Mouse (Mus musculus) C2C12 (cell line): ENCODE results near the gene Tfap2a. TPM values are rescaled to one million over a fixed set of nuclear protein-coding genes. Genes with fewer than 3 reads are reported as not detected.

Experiments
- H3K27me3 ChIP-seq: one replicate; pipeline ENCODE4 v1.6.1; 2011; ENCODE audit not compliant: control insufficient read depth, insufficient read depth, insufficient read length
- H3K36me3 ChIP-seq: one replicate; pipeline ENCODE4 v1.6.1; 2011; ENCODE audit not compliant: control insufficient read depth, insufficient read depth
- H3K4me3 ChIP-seq: one replicate; pipeline ENCODE4 v1.5.1; 2011; ENCODE audit warnings: mild to moderate bottlenecking, control low read depth; ENCODE audit not compliant: poor library complexity, insufficient read depth, severe bottlenecking
- H3K79me2 ChIP-seq: one replicate; pipeline ENCODE4 v1.6.1; 2011; ENCODE audit not compliant: control insufficient read depth, insufficient read depth
- H3K79me3 ChIP-seq: one replicate; pipeline ENCODE4 v1.6.1; 2011; ENCODE audit warnings: low read depth, control low read depth
- H3ac ChIP-seq: one replicate; pipeline ENCODE3; 2011; ENCODE audit warnings: low read depth; ENCODE audit not compliant: control insufficient read depth, insufficient read length
- CEBPB ChIP-seq: IDR thresholded peaks from one replicate; pipeline ENCODE4 v1.6.1; 2011; ENCODE audit warnings: low read depth, mild to moderate bottlenecking, control low read depth, moderate library complexity
- CTCF ChIP-seq: IDR thresholded peaks from one replicate; pipeline ENCODE4 v1.5.1; 2011; ENCODE audit not compliant: control insufficient read depth, insufficient read depth, insufficient read length
- FOSL1 ChIP-seq: IDR thresholded peaks from one replicate; pipeline ENCODE4 v1.8.0; 2011; ENCODE audit warnings: mild to moderate bottlenecking, low read length; ENCODE audit not compliant: poor library complexity, insufficient read depth, severe bottlenecking
- MAX ChIP-seq: IDR thresholded peaks from one replicate; pipeline ENCODE4 v1.6.1; 2011; ENCODE audit warnings: mild to moderate bottlenecking, control low read depth
- MYOD1 ChIP-seq: IDR thresholded peaks from one replicate; pipeline ENCODE4 v1.6.1; 2011; ENCODE audit warnings: low read depth; ENCODE audit not compliant: control insufficient read depth, insufficient read length
- MYOG ChIP-seq: IDR thresholded peaks from one replicate; pipeline ENCODE4 v1.6.1; 2011; ENCODE audit not compliant: control insufficient read depth, insufficient read length; ENCODE audit errors: extremely low read depth
- USF1 ChIP-seq: IDR thresholded peaks from one replicate; pipeline ENCODE4 v1.6.1; 2011; ENCODE audit warnings: low read depth, mild to moderate bottlenecking, control low read depth, moderate library complexity
- polyA plus RNA-seq: library from polyadenylated mRNA; unstranded; fragments of >200 nt; fragmentation: generic; extraction: Trizol; gene quantifications from one replicate; pipeline ENCODE4 v1.2.1, GENCODE M21; 2012; ENCODE audit warnings: missing spikeins

Gene Tfap2a
- polyA plus RNA-seq, 1 experiment, result 0.89 TPM

- Histone ChIP-seq H3K79me2 (no peaks in the 10 kb centered on the region), H3K36me3 (no peaks in the 10 kb centered on the region), H3K27me3 (peaks cover 55% of the 10 kb centered on the region), H3K4me3 (peak overlapping the region; percentile 21), H3K79me3 (no peaks in the 10 kb centered on the region), H3ac (peak overlapping the region; percentile 80)
- TF ChIP-seq CEBPB, result no peak
- no peak for TF ChIP-seq MYOG
- no peak for TF ChIP-seq MAX
These were observed 6.9 kb downstream of the Tfap2a start for GRCm38 (mm10) chr13:40731179-40731841.

DNA sequence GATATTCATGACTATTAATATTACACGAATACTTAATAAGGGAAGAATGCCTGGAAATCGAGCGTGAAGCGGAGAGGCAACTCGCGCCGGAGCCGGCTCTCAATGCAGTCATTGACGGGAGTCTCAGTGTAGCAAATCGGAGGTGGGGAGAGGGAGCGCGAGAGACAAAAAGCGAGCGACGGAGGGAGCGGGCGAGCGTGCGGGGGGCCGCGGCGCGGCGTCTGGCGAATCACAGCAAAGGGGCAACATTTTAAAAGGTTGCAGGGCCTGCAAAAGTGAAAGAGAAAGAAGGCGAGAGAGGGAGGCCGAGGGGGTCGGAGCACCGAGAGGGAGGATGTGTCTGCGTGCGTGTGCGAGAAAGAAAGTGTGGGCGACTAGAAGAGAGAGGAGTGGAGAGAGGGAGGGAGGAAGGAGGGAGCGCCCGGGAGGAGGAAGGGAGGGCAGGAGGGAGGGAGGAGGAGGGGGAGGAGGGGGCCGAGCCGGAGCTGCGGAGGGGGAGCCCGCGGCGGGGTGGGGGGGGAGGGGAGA lies 7.5 kb downstream of the Tfap2a start:
- Histone ChIP-seq H3K4me3 (peak overlapping the region; percentile 21), H3K79me2 (no peaks in the 10 kb centered on the region), H3K79me3 (no peaks in the 10 kb centered on the region), H3K27me3 (peaks cover 49% of the 10 kb centered on the region), H3K36me3 (no peaks in the 10 kb centered on the region), H3ac (peak overlapping the region; percentile 67)
- TF ChIP-seq USF1 (no peak), FOSL1 (no peak), MYOG (no peak), MYOD1 (no peak), CEBPB (no peak), CTCF (no peak), MAX (no peak)

DNA sequence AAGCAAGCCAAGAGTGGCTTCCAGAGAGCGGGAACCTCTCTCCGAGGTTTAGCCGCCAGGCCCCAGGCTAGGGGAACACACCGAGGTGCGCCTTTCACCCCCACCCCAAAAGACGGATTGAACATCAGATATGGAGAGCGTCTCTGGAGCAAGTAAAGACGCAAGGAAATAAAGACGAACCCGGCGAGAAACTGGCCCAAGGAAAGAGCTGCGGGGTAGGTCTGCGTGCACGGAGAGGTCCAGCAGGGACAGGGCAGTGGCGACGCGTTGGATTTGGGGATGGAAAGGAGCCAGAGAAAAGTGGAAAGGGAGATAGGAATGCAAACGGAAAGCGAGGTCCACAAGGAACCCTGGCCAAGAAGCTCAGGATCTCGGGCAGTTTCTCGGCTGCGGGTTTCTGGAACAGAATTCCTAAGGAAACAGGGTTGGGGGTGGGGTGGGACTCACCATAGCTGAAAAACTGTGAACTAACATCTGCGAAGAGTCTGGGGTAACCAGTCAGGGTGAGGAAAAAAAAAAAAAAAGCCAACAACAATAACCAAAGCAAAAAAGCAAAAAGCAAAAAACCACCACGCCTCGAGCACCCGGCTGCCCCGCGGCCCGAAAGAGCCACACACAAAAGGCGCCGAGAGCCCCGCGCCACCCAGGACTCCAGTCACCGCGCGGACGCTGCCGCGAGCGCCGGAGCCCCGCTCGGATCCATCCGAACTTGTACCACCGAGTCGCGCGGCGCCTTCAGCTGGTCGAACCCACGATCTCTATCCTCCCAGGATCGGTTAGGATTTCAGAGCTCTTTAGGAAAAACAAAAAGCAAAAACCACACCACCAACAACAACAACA lies 8.4 kb downstream of the Tfap2a start:
- H3K4me3 ChIP-seq, result peak overlapping the region; percentile 21
- no peaks in the 10 kb centered on the region for H3K36me3 ChIP-seq
- no peaks in the 10 kb centered on the region for H3K79me3 ChIP-seq
- peak overlapping the region; percentile 49 for H3ac ChIP-seq
- no peaks in the 10 kb centered on the region for H3K79me2 ChIP-seq
- peaks cover 47% of the 10 kb centered on the region for H3K27me3 ChIP-seq
- no peak for TF ChIP-seq CEBPB
- no peak for TF ChIP-seq CTCF
- TF ChIP-seq MAX, result no peak
- no peak for TF ChIP-seq USF1
- TF ChIP-seq FOSL1, result no peak
- TF ChIP-seq MYOG, result no peak
- TF ChIP-seq MYOD1, result no peak

- peaks cover 42% of the 10 kb centered on the region for H3K27me3 ChIP-seq
- H3K79me3 ChIP-seq, result no peaks in the 10 kb centered on the region
- TF ChIP-seq FOSL1 (no peak), CEBPB (no peak), MAX (no peak), MYOD1 (no peak), CTCF (no peak), USF1 (no peak), MYOG (no peak)
- H3ac ChIP-seq, result no peak overlapping the region
- H3K4me3 ChIP-seq, result no peak overlapping the region
- no peaks in the 10 kb centered on the region for H3K36me3 ChIP-seq
- no peaks in the 10 kb centered on the region for H3K79me2 ChIP-seq
These were observed 9.1 kb downstream of the Tfap2a start for GRCm38 (mm10) chr13:40729037-40729436.

DNA sequence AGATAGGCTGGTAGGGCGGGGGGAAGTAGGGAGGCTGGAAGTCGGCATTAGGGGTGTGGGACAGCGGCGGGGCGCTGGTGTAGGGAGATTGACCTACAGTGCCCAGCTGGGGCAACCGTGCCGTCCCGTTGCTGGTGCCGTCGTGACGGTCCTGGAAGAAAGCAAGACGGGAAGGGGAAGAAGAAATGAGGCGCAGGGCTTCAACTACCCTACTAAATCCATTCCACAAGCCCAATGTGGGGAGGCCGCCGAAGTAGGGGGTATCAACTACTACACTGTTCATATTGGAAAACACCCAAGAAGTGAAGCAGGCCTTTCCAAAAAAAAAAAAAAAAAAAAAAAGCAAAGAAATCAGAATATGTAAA lies 9.6 kb downstream of the Tfap2a start:
- Histone ChIP-seq H3K4me3 (no peak overlapping the region), H3K27me3 (peaks cover 37% of the 10 kb centered on the region), H3K36me3 (no peaks in the 10 kb centered on the region), H3ac (no peak overlapping the region), H3K79me3 (no peaks in the 10 kb centered on the region), H3K79me2 (no peaks in the 10 kb centered on the region)
- TF ChIP-seq FOSL1 (no peak), MYOD1 (no peak), USF1 (no peak)
